Mouse (Mus musculus) liver, embryonic 12.5 days (tissue): ENCODE results near the gene Scn3b. TPM values are rescaled to one million over a fixed set of nuclear protein-coding genes. Genes with fewer than 3 reads are reported as not detected.

Experiments used
- ATAC-seq: fragments of 200-750 bp; cut with Nextera tagmentation; 2 replicates; pipeline ENCODE4 v1.8.0; 2017; ENCODE audit warnings: moderate number of reproducible peaks, mild to moderate bottlenecking, moderate library complexity
- H3K27ac ChIP-seq: fragments of 300-500 bp; sonication (generic); 2 replicates; pipeline ENCODE4 v1.5.1; 2016; ENCODE audit warnings: mild to moderate bottlenecking
- H3K27me3 ChIP-seq: fragments of 300-500 bp; sonication (generic); replicated peaks from 2 replicates; pipeline ENCODE4 v1.6.1; 2016; ENCODE audit warnings: mild to moderate bottlenecking, moderate library complexity
- H3K36me3 ChIP-seq: fragments of 300-500 bp; sonication (generic); 2 replicates; pipeline ENCODE4 v1.6.1; 2016; ENCODE audit warnings: mild to moderate bottlenecking, moderate library complexity
- H3K4me1 ChIP-seq: fragments of 300-500 bp; sonication (generic); 2 replicates; pipeline ENCODE4 v1.6.1; 2016
- H3K4me2 ChIP-seq: fragments of 300-500 bp; sonication (generic); 2 replicates; pipeline ENCODE4 v1.6.1; 2016; ENCODE audit warnings: mild to moderate bottlenecking, moderate library complexity
- H3K4me3 ChIP-seq: fragments of 300-500 bp; sonication (generic); 2 replicates; pipeline ENCODE4 v1.5.1; 2016; ENCODE audit warnings: mild to moderate bottlenecking, moderate library complexity
- H3K9ac ChIP-seq: fragments of 300-500 bp; sonication (generic); 2 replicates; pipeline ENCODE4 v1.6.1; 2016; ENCODE audit warnings: mild to moderate bottlenecking, moderate library complexity
- H3K9me3 ChIP-seq: fragments of 300-500 bp; sonication (generic); replicated peaks from 2 replicates; pipeline ENCODE4 v1.6.1; 2016; ENCODE audit warnings: mild to moderate bottlenecking, moderate library complexity
- WGBS: fragments of 180-500 bp; shearing (Covaris S2); methylation state at CpG from one replicate; pipeline ENCODE4 v1.1.7; 2016; ENCODE audit not compliant: insufficient replicate concordance; 5-methylcytosine and 5-hydroxymethylcytosine counted together
- polyA plus RNA-seq: library from polyadenylated mRNA; unstranded; fragments of >200 nt; fragmentation: Nextera tagmentation; extraction: Ambion mirVana; gene quantifications from 2 replicates; pipeline ENCODE4 v1.2.1, GENCODE M21; 2016

The Scn3b gene
- polyA plus RNA-seq, 1 experiment from 2014 or later: 0.12 TPM

- H3K4me1 ChIP-seq: peaks cover 5% of the 10 kb centered on the region; the same call in 1 of the 2 replicates
- H3K4me2 ChIP-seq: peak overlapping the region; percentile 57
- H3K36me3 ChIP-seq: no peaks in the 10 kb centered on the region
- H3K27me3 ChIP-seq: peaks cover 29% of the 10 kb centered on the region
- no peak for ATAC-seq
- no peak overlapping the region for H3K27ac ChIP-seq
- H3K9me3 ChIP-seq: no peaks in the 10 kb centered on the region
- 48% methylated on average over 13 of the region's 13 CpGs for WGBS
- no peak overlapping the region for H3K9ac ChIP-seq
- H3K4me3 ChIP-seq: peak overlapping the region; percentile 31
Observed at GRCm38 (mm10) chr9:40241951-40242888, 26.8 kb upstream of the Scn3b start.

DNA sequence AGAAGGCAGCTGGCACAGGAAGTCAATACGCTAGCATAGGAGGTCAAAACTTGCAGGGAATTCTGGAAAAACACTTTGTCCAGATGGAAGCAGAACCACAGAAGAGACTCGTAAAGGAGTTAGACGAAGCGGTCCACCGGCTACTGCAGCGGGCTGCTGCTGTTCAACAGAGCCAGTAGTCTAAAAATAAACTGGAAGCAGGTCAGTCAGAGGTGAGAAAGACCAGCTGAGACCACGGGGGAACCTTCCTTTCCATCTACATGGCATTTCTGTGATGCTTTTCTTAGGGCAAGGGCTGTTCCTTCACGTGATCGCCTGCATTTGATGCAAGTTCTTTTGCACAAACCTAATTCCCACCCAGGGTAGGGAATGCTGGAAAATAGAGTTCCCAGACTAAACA, 23.6 kb upstream of the Scn3b start:
- no peak overlapping the region for H3K27ac ChIP-seq
- no peak for ATAC-seq
- peaks cover 5% of the 10 kb centered on the region; the same call in 1 of the 2 replicates for H3K4me1 ChIP-seq
- WGBS: 70% methylated on average over 9 of the region's 9 CpGs
- peaks cover 11% of the 10 kb centered on the region for H3K27me3 ChIP-seq
- H3K4me2 ChIP-seq: no peak overlapping the region
- H3K4me3 ChIP-seq: no peak overlapping the region
- no peaks in the 10 kb centered on the region for H3K9me3 ChIP-seq
- no peak overlapping the region for H3K9ac ChIP-seq
- no peaks in the 10 kb centered on the region for H3K36me3 ChIP-seq

DNA sequence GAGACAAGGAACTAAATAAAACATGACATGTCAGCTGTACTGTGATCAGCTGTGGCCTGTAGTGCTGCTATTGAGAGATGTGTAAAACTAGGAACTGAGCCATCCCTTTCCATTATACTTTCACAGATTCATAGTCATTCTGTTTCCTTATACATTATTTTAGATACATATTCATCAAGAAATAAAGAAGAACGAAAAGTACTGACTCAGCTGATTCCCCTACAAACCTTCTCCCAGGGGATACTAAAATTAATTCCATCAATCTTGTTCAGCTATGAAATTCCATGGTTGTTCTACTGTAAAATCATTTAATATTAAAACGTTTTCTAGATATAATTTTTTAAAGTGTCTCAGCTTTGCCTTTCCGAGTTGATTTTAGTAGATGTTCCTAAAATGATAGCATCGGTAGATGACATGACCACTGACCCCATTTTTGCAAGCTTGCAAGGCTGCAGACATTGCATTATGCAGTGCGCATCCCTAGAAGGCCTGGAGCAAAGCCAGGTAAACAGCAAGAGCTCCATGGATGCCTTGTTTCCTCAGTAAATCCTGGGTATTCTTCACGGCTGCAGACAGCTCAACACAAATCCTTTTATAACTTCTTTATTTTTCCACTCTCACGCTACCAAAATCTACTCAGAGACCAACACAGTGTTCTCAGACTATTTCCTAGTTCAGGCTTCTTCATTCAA, 22.9 kb upstream of the Scn3b start:
- H3K4me2 ChIP-seq: no peak overlapping the region
- 69% methylated on average over 7 of the region's 7 CpGs for WGBS
- H3K4me1 ChIP-seq: peaks cover 4% of the 10 kb centered on the region; the same call in 1 of the 2 replicates
- H3K27ac ChIP-seq: no peak overlapping the region
- H3K9me3 ChIP-seq: no peaks in the 10 kb centered on the region
- H3K27me3 ChIP-seq: peaks cover 4% of the 10 kb centered on the region
- no peak overlapping the region for H3K9ac ChIP-seq
- H3K4me3 ChIP-seq: no peak overlapping the region
- no peaks in the 10 kb centered on the region for H3K36me3 ChIP-seq
- no peak for ATAC-seq

DNA sequence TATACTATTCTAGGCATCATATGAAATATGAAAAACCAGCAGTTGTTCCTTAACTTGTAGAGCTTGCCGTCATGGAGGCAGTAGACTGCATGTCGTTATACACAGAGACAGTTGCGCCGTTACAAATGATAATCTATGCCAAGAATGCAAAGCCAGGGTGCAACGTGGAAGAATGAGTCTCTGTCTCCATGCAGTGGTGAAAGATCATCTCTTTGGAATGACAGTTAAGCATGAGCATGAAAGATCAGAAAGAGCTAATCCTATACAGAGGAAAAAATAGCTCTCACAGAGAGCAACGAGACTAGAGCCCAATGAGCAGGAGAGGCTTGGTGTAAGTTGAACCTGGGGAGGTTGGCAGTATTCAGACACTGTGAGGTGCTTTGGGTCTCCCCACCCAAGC, 22.3 kb upstream of the Scn3b start:
- H3K27me3 ChIP-seq: no peaks in the 10 kb centered on the region
- no peak for ATAC-seq
- H3K4me3 ChIP-seq: no peak overlapping the region
- no peaks in the 10 kb centered on the region for H3K36me3 ChIP-seq
- no peak overlapping the region for H3K9ac ChIP-seq
- no peaks in the 10 kb centered on the region for H3K9me3 ChIP-seq
- no peak overlapping the region for H3K4me2 ChIP-seq
- no peaks in the 10 kb centered on the region for H3K4me1 ChIP-seq
- 73% methylated on average over 6 of the region's 6 CpGs for WGBS
- no peak overlapping the region for H3K27ac ChIP-seq

GRCm38 (mm10) chr9:40249106-40249505, 19.9 kb upstream of the Scn3b start:
- Histone ChIP-seq H3K27ac (no peak overlapping the region), H3K9ac (no peak overlapping the region), H3K4me2 (no peak overlapping the region), H3K36me3 (no peaks in the 10 kb centered on the region), H3K4me3 (no peak overlapping the region), H3K4me1 (no peaks in the 10 kb centered on the region), H3K9me3 (no peaks in the 10 kb centered on the region), H3K27me3 (no peaks in the 10 kb centered on the region)
- no peak for ATAC-seq
- 24% methylated on average over 1 of the region's 1 CpGs for WGBS

- H3K9ac ChIP-seq: no peak overlapping the region
- H3K27me3 ChIP-seq: no peaks in the 10 kb centered on the region
- H3K4me3 ChIP-seq: no peak overlapping the region
- no peaks in the 10 kb centered on the region for H3K36me3 ChIP-seq
- 42% methylated on average over 3 of the region's 3 CpGs for WGBS
- ATAC-seq: no peak
- no peaks in the 10 kb centered on the region for H3K4me1 ChIP-seq
- no peak overlapping the region for H3K27ac ChIP-seq
- no peak overlapping the region for H3K4me2 ChIP-seq
- no peaks in the 10 kb centered on the region for H3K9me3 ChIP-seq
Observed at GRCm38 (mm10) chr9:40252459-40252858, 16.6 kb upstream of the Scn3b start.

DNA sequence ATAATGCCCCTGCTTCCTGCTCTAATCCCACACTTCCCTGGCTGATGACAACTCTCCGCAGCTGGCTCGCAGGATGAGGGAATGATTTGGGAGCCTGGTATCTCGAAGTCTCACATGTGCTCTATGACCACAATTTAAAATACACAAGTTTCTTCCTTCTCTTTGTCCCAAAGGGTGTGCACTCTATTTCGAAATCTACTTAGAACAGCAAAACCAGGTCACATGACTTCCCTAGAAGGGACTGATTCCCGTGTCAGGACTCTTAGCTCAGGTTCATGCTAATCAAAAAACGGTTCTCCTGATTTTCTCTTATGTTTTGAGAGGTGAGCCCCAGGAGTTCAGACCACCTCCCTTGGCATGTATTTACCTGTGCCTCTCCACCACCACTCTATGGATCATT, 5.1 kb upstream of the Scn3b start:
- ATAC-seq: no peak

DNA sequence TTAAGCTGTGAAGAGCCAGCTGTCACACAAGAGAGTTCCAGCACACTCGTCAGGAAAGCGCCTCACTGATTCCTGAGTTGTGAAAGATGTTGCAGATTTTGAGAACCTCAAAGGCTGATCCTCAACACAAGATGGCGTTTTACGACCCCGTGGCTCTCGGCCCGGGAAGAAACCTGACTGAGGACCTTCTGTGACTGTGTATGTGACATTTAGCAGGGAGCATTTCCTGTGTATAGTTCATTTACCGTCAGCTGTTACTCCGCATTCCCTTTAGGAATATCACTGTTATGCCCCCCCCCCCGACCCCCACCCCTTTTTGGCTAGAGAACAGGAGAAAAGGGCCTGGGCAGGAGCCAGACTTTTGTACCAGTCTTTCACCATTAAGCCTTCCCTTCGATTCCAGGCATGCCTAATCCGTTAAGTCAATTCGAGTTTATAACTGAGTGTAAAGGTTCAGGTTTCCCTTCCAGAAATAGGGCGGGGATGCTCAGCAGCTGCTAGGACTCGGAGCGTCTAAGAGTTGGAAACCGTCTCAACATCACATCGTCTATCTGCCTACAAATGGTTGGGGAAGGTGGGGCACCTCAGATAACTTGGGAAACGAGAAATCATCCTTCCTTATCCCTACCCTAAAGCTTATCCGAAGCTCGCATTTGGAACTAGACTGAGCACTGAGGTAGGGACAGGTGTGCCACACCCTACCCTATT, 823 bp upstream of the Scn3b start:
- no peaks in the 10 kb centered on the region for H3K36me3 ChIP-seq
- H3K9ac ChIP-seq: no peak overlapping the region
- H3K27me3 ChIP-seq: peaks cover 24% of the 10 kb centered on the region
- H3K4me3 ChIP-seq: no peak overlapping the region
- no peak for ATAC-seq
- no peak overlapping the region for H3K27ac ChIP-seq
- 18% methylated on average over 21 of the region's 21 CpGs for WGBS
- H3K4me2 ChIP-seq: no peak overlapping the region
- no peaks in the 10 kb centered on the region for H3K9me3 ChIP-seq
- H3K4me1 ChIP-seq: peaks cover 7% of the 10 kb centered on the region

More for the DNA sequence above, 5.1 kb upstream of the Scn3b start:
- WGBS: 24% methylated on average over 6 of the region's 6 CpGs
- Histone ChIP-seq H3K4me2 (no peak overlapping the region), H3K27me3 (peaks cover 12% of the 10 kb centered on the region), H3K9ac (no peak overlapping the region), H3K4me3 (no peak overlapping the region), H3K9me3 (no peaks in the 10 kb centered on the region), H3K36me3 (no peaks in the 10 kb centered on the region), H3K27ac (no peak overlapping the region), H3K4me1 (peaks cover under 1% of the 10 kb centered on the region; the same call in 1 of the 2 replicates)

GRCm38 (mm10) chr9:40268748-40269102, 292 bp upstream of the Scn3b start:
- 4% methylated on average over 4 of the region's 4 CpGs for WGBS
- H3K4me3 ChIP-seq: peak overlapping the region; percentile 35
- H3K4me1 ChIP-seq: peaks cover 7% of the 10 kb centered on the region
- peak overlapping the region; percentile 60 for H3K4me2 ChIP-seq
- ATAC-seq: peak; percentile 40; the same call in 1 of the 2 replicates
- no peaks in the 10 kb centered on the region for H3K36me3 ChIP-seq
- H3K9me3 ChIP-seq: no peaks in the 10 kb centered on the region
- H3K27me3 ChIP-seq: peaks cover 24% of the 10 kb centered on the region
- H3K9ac ChIP-seq: no peak overlapping the region
- no peak overlapping the region for H3K27ac ChIP-seq

DNA sequence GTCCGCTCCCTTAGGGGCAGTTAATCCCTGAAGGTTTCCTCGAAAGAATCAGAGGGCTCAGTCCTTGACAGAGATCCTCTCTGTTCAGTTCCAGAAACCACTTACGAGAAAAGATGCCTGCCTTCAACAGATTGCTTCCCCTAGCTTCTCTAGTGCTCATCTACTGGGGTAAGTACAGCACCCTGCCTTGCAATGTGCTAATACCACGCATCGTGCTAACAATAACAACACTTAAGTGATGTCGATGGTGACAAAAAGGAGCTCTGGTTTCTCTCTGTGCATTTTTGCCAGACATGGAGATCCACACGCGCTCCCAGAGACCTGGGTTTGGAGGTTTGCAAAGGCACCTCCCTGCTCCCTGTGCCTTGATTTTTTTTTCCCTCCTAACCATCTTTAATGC, 863 bp downstream of the Scn3b start:
- Histone ChIP-seq H3K27ac (no peak overlapping the region), H3K27me3 (peaks cover 24% of the 10 kb centered on the region), H3K9me3 (no peaks in the 10 kb centered on the region), H3K4me3 (no peak overlapping the region), H3K9ac (no peak overlapping the region), H3K36me3 (no peaks in the 10 kb centered on the region), H3K4me1 (peaks cover 7% of the 10 kb centered on the region), H3K4me2 (0 out of 2 replicates have a peak overlapping the region, but pooled peaks have one; percentile 1)
- ATAC-seq: no peak
- 27% methylated on average over 8 of the region's 8 CpGs for WGBS

GRCm38 (mm10) chr9:40271075-40271474, 2.1 kb downstream of the Scn3b start:
- peaks cover 24% of the 10 kb centered on the region for H3K27me3 ChIP-seq

GRCm38 (mm10) chr9:40272822-40273221, 3.8 kb downstream of the Scn3b start:
- WGBS: 74% methylated on average over 7 of the region's 7 CpGs
- Histone ChIP-seq H3K9ac (no peak overlapping the region), H3K27me3 (peaks cover 22% of the 10 kb centered on the region), H3K27ac (no peak overlapping the region), H3K4me1 (peaks cover 7% of the 10 kb centered on the region), H3K9me3 (no peaks in the 10 kb centered on the region), H3K4me2 (no peak overlapping the region), H3K4me3 (no peak overlapping the region), H3K36me3 (no peaks in the 10 kb centered on the region)
- no peak for ATAC-seq

More at GRCm38 (mm10) chr9:40271075-40271474, 2.1 kb downstream of the Scn3b start:
- ATAC-seq: no peak
- H3K9me3 ChIP-seq: no peaks in the 10 kb centered on the region
- H3K4me3 ChIP-seq: no peak overlapping the region
- H3K9ac ChIP-seq: no peak overlapping the region
- no peaks in the 10 kb centered on the region for H3K36me3 ChIP-seq
- no peak overlapping the region for H3K27ac ChIP-seq
- no peak overlapping the region for H3K4me2 ChIP-seq
- WGBS: 35% methylated on average over 3 of the region's 3 CpGs
- H3K4me1 ChIP-seq: peaks cover 7% of the 10 kb centered on the region
